Mouse (Mus musculus): Measurements from ENCODE around the gene Gm20517. TPM values are rescaled to one million over a fixed set of nuclear protein-coding genes. Genes with fewer than 3 reads are reported as not detected.

Gene Gm20517
- polyA plus RNA-seq, 1 experiment from 2014 or later: 0.81 TPM

- Histone ChIP-seq H3K36me3 (peaks cover 23% of the 10 kb centered on the region), H3K27me3 (peaks cover 16% of the 10 kb centered on the region), H3K4me1 (peaks cover 6% of the 10 kb centered on the region), H3K27ac (no peak overlapping the region), H3K4me3 (replicated peaks) (no peak overlapping the region), H3K9ac (no peak overlapping the region), H3K9me3 (replicated peaks) (no peaks in the 10 kb centered on the region), H3K4me2 (no peak overlapping the region)
- ATAC-seq (replicated peaks; ENCODE audit: low FRiP score): no peak
- 64% methylated on average over 1 of the region's 1 CpGs for WGBS
Observed at GRCm38 (mm10) chr17:47706196-47706595, 94.8 kb downstream of the Gm20517 start.

- H3K4me3 ChIP-seq (replicated peaks): no peak overlapping the region
- H3K4me2 ChIP-seq: no peak overlapping the region
- no peak overlapping the region for H3K27ac ChIP-seq
- H3K4me1 ChIP-seq: peaks cover 5% of the 10 kb centered on the region
- H3K36me3 ChIP-seq: peaks cover 9% of the 10 kb centered on the region; the same call in 1 of the 2 replicates
- no peaks in the 10 kb centered on the region for H3K9me3 ChIP-seq (replicated peaks)
- no peak overlapping the region for H3K9ac ChIP-seq
- peaks cover 10% of the 10 kb centered on the region for H3K27me3 ChIP-seq
- 78% methylated on average over 3 of the region's 3 CpGs for WGBS
- ATAC-seq (replicated peaks; ENCODE audit: low FRiP score): no peak
Observed at GRCm38 (mm10) chr17:47707961-47708360, 96.6 kb downstream of the Gm20517 start.

- 0 out of 2 replicates have a peak, but pooled peaks cover 4% of the 10 kb centered on the region for H3K36me3 ChIP-seq
- no peak overlapping the region for H3K27ac ChIP-seq
- no peak overlapping the region for H3K4me3 ChIP-seq (replicated peaks)
- H3K27me3 ChIP-seq: peaks cover 5% of the 10 kb centered on the region; the same call in 1 of the 2 replicates
- no peak overlapping the region for H3K9ac ChIP-seq
- 55% methylated on average over 4 of the region's 4 CpGs for WGBS
- no peak for ATAC-seq (replicated peaks; ENCODE audit: low FRiP score)
- no peaks in the 10 kb centered on the region for H3K4me1 ChIP-seq
- H3K9me3 ChIP-seq (replicated peaks): no peaks in the 10 kb centered on the region
- no peak overlapping the region for H3K4me2 ChIP-seq
Observed at GRCm38 (mm10) chr17:47708972-47709371, 97.6 kb downstream of the Gm20517 start.

GRCm38 (mm10) chr17:47710036-47710435, 98.6 kb downstream of the Gm20517 start:
- Histone ChIP-seq H3K4me1 (no peaks in the 10 kb centered on the region), H3K27me3 (no peaks in the 10 kb centered on the region), H3K4me3 (replicated peaks) (no peak overlapping the region), H3K4me2 (no peak overlapping the region), H3K9ac (no peak overlapping the region), H3K36me3 (no peaks in the 10 kb centered on the region), H3K27ac (no peak overlapping the region), H3K9me3 (replicated peaks) (no peaks in the 10 kb centered on the region)
- no peak for ATAC-seq (replicated peaks; ENCODE audit: low FRiP score)
- 72% methylated on average over 3 of the region's 3 CpGs for WGBS

- Histone ChIP-seq H3K27me3 (no peaks in the 10 kb centered on the region), H3K9ac (no peak overlapping the region), H3K4me3 (replicated peaks) (no peak overlapping the region), H3K9me3 (replicated peaks) (no peaks in the 10 kb centered on the region), H3K27ac (no peak overlapping the region), H3K4me2 (no peak overlapping the region), H3K36me3 (no peaks in the 10 kb centered on the region), H3K4me1 (no peaks in the 10 kb centered on the region)
- WGBS: 71% methylated on average over 6 of the region's 6 CpGs
- ATAC-seq (replicated peaks; ENCODE audit: low FRiP score): no peak
Observed at GRCm38 (mm10) chr17:47711883-47712282, 100.5 kb downstream of the Gm20517 start.

GRCm38 (mm10) chr17:47712889-47713571, 101.6 kb downstream of the Gm20517 start:
- Histone ChIP-seq H3K4me1 (no peaks in the 10 kb centered on the region), H3K36me3 (no peaks in the 10 kb centered on the region), H3K4me3 (replicated peaks) (no peak overlapping the region), H3K27ac (no peak overlapping the region), H3K9ac (no peak overlapping the region), H3K4me2 (no peak overlapping the region), H3K9me3 (replicated peaks) (no peaks in the 10 kb centered on the region), H3K27me3 (no peaks in the 10 kb centered on the region)
- ATAC-seq (replicated peaks; ENCODE audit: low FRiP score): no peak
- WGBS: 58% methylated on average over 9 of the region's 22 CpGs

GRCm38 (mm10) chr17:47715037-47715436, 103.6 kb downstream of the Gm20517 start:
- Histone ChIP-seq H3K9ac (no peak overlapping the region), H3K27ac (no peak overlapping the region), H3K4me1 (no peaks in the 10 kb centered on the region), H3K4me2 (no peak overlapping the region), H3K4me3 (replicated peaks) (no peak overlapping the region), H3K27me3 (no peaks in the 10 kb centered on the region), H3K9me3 (replicated peaks) (no peaks in the 10 kb centered on the region), H3K36me3 (no peaks in the 10 kb centered on the region)
- no peak for ATAC-seq (replicated peaks; ENCODE audit: low FRiP score)
- WGBS: 56% methylated on average over 3 of the region's 3 CpGs

- no peak overlapping the region for H3K27ac ChIP-seq
- H3K9ac ChIP-seq: no peak overlapping the region
- H3K4me2 ChIP-seq: no peak overlapping the region
- H3K9me3 ChIP-seq (replicated peaks): no peaks in the 10 kb centered on the region
- no peaks in the 10 kb centered on the region for H3K4me1 ChIP-seq
- H3K4me3 ChIP-seq (replicated peaks): no peak overlapping the region
- H3K36me3 ChIP-seq: no peaks in the 10 kb centered on the region
- no peaks in the 10 kb centered on the region for H3K27me3 ChIP-seq
- no peak for ATAC-seq (replicated peaks; ENCODE audit: low FRiP score)
- WGBS: 83% methylated on average over 4 of the region's 4 CpGs
Observed at GRCm38 (mm10) chr17:47721183-47721582, 109.8 kb downstream of the Gm20517 start.

- H3K9me3 ChIP-seq (replicated peaks): no peaks in the 10 kb centered on the region
- H3K4me3 ChIP-seq (replicated peaks): no peak within 1 kb of the TSS
- H3K27me3 ChIP-seq: no peaks in the 10 kb centered on the region
- no peak within 1 kb of the TSS for H3K27ac ChIP-seq
- H3K36me3 ChIP-seq: no peaks in the 10 kb centered on the region
- H3K9ac ChIP-seq: no peak within 1 kb of the TSS
- no peak for ATAC-seq (replicated peaks; ENCODE audit: low FRiP score)
- H3K4me1 ChIP-seq: peaks cover 6% of the 10 kb centered on the region; the same call in 1 of the 2 replicates
- H3K4me2 ChIP-seq: no peak within 1 kb of the TSS
- 65% methylated on average over 11 of the region's 11 CpGs for WGBS
Observed at GRCm38 (mm10) chr17:47726566-47726965, 115.2 kb downstream of the Gm20517 start, which contains the start of gene Pgc. Gene Pgc (plus strand): TSS chr17:47726842.

- Histone ChIP-seq H3K36me3 (no peaks in the 10 kb centered on the region), H3K27me3 (no peaks in the 10 kb centered on the region), H3K9ac (no peak overlapping the region), H3K4me2 (no peak overlapping the region), H3K27ac (no peak overlapping the region), H3K9me3 (replicated peaks) (no peaks in the 10 kb centered on the region), H3K4me1 (peaks cover 6% of the 10 kb centered on the region; the same call in 1 of the 2 replicates), H3K4me3 (replicated peaks) (no peak overlapping the region)
- peak; percentile 13; the same call in 1 of the 2 replicates for ATAC-seq (replicated peaks; ENCODE audit: low FRiP score)
- WGBS: 51% methylated on average over 24 of the region's 24 CpGs
Observed at GRCm38 (mm10) chr17:47730633-47731575, 119.5 kb downstream of the Gm20517 start.

Data from kidney, embryonic 15.5 days (tissue).